Mouse (Mus musculus) lung, postnatal 0 days (tissue): ENCODE data around the gene Vav1. TPM values are rescaled to one million over a fixed set of nuclear protein-coding genes. Genes with fewer than 3 reads are reported as not detected.

ENCODE experiments used
- ATAC-seq: fragments of 200-750 bp; cut with Nextera tagmentation; 2 replicates; pipeline ENCODE4 v1.8.0; 2017; ENCODE audit warnings: moderate library complexity
- DNase-seq: peaks from one replicate; pipeline ENCODE4 v3.0.0-alpha.2; 2016; ENCODE audit warnings: low spot score
- H3K27ac ChIP-seq: fragments of 300-500 bp; sonication (generic); 2 replicates; pipeline ENCODE4 v1.5.1; 2014; ENCODE audit warnings: antibody characterized with exemption, mild to moderate bottlenecking, low read length, mixed read lengths
- H3K27me3 ChIP-seq: fragments of 300-500 bp; sonication (generic); replicated peaks from 2 replicates; pipeline ENCODE4 v1.6.1; 2014; ENCODE audit warnings: low read length, mixed read lengths; ENCODE audit not compliant: insufficient read depth
- H3K36me3 ChIP-seq: fragments of 300-500 bp; sonication (generic); 2 replicates; pipeline ENCODE4 v1.6.1; 2014; ENCODE audit warnings: low read length, mixed read lengths; ENCODE audit not compliant: insufficient read depth
- H3K4me1 ChIP-seq: fragments of 300-500 bp; sonication (generic); 2 replicates; pipeline ENCODE4 v1.6.1; 2014; ENCODE audit warnings: antibody characterized with exemption, low read depth, low read length, mixed read lengths; ENCODE audit not compliant: insufficient read depth
- H3K4me2 ChIP-seq: fragments of 300-500 bp; sonication (generic); replicated peaks from 2 replicates; pipeline ENCODE4 v1.6.1; 2014; ENCODE audit warnings: low read depth, mild to moderate bottlenecking, low read length, moderate library complexity, mixed read lengths
- H3K4me3 ChIP-seq: fragments of 300-500 bp; sonication (generic); 2 replicates; pipeline ENCODE4 v1.5.1; 2014; ENCODE audit warnings: low read depth, low read length
- H3K9ac ChIP-seq: fragments of 300-500 bp; sonication (generic); replicated peaks from 2 replicates; pipeline ENCODE4 v1.6.1; 2014; ENCODE audit warnings: low read depth, mild to moderate bottlenecking
- H3K9me3 ChIP-seq: fragments of 300-500 bp; sonication (generic); 2 replicates; pipeline ENCODE4 v1.6.1; 2016; ENCODE audit warnings: low read length, mixed read lengths
- CTCF ChIP-seq: IDR thresholded peaks from 2 replicates; pipeline ENCODE4 v1.5.1; 2016; ENCODE audit warnings: antibody characterized with exemption, mild to moderate bottlenecking
- EP300 ChIP-seq: IDR thresholded peaks from 2 replicates; pipeline ENCODE4 v1.6.1; 2016; ENCODE audit warnings: antibody characterized with exemption, mild to moderate bottlenecking, control low read depth
- WGBS: fragments of 180-500 bp; shearing (Covaris S2); extraction: QIAGEN DNeasy Blood & Tissue Kit; methylation state at CpG from one replicate; pipeline ENCODE4 v1.1.7; 2014; 5-methylcytosine and 5-hydroxymethylcytosine counted together
- polyA plus RNA-seq: library from polyadenylated mRNA; unstranded; fragments of >200 nt; fragmentation: Nextera tagmentation; extraction: Ambion mirVana; gene quantifications from 2 replicates; pipeline ENCODE4 v1.2.1, GENCODE M21; 2015

Gene Vav1
- polyA plus RNA-seq, 1 experiment from 2014 or later = 4.8 TPM

DNA sequence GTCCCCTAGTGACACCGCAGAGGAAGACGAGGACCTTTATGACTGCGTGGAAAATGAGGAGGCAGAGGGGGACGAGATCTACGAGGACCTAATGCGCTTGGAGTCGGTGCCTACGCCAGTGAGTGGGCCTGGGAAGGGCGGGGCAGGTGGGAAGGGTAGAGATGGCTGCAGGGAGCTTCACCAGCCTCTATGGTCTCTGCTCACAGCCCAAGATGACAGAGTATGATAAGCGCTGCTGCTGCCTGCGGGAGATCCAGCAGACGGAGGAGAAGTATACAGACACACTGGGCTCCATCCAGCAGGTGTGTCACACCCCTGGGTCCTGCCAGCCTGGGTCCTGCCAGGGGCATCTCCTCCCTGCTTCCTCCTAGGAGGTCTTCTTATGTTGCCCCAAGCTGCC lies 18.1 kb downstream of the Vav1 start:
- 84% methylated on average over 12 of the region's 12 CpGs for WGBS
- ATAC-seq = no peak

DNA sequence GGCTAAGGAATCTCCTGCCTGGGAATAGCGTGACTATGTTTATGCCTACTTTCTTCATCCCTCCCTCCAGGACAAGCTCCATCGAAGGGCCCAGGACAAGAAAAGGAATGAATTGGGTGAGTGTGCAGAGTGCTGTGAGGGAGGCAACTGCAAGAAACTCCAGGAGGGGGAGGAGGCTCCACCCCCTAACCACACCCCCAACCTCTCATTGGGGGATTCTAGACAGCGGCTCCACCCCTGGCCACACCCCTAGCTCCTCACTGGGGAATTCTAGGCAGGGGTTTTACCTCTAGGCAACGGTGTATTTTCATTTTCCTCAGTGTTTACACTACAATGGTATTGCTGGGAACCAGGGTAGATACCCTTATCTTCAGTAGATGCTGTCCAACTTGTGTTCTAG lies 26.7 kb downstream of the Vav1 start:
- no peak for TF ChIP-seq CTCF
- no peak for TF ChIP-seq EP300
- Histone ChIP-seq H3K27me3 (no peaks in the 10 kb centered on the region), H3K9ac (no peak overlapping the region), H3K4me3 (no peak overlapping the region), H3K4me2 (no peak overlapping the region), H3K36me3 (no peaks in the 10 kb centered on the region), H3K4me1 (no peaks in the 10 kb centered on the region), H3K9me3 (no peaks in the 10 kb centered on the region), H3K27ac (no peak overlapping the region)
- WGBS = 62% methylated on average over 4 of the region's 4 CpGs
- ATAC-seq (no peak), DNase-seq (no peak)

More for the DNA sequence above, 18.1 kb downstream of the Vav1 start:
- Histone ChIP-seq H3K27ac (no peak overlapping the region), H3K9me3 (no peaks in the 10 kb centered on the region), H3K4me1 (no peaks in the 10 kb centered on the region), H3K9ac (no peak overlapping the region), H3K36me3 (no peaks in the 10 kb centered on the region), H3K4me3 (no peak overlapping the region), H3K27me3 (no peaks in the 10 kb centered on the region), H3K4me2 (no peak overlapping the region)
- no peak for TF ChIP-seq CTCF
- TF ChIP-seq EP300 = no peak
- no peak for DNase-seq

DNA sequence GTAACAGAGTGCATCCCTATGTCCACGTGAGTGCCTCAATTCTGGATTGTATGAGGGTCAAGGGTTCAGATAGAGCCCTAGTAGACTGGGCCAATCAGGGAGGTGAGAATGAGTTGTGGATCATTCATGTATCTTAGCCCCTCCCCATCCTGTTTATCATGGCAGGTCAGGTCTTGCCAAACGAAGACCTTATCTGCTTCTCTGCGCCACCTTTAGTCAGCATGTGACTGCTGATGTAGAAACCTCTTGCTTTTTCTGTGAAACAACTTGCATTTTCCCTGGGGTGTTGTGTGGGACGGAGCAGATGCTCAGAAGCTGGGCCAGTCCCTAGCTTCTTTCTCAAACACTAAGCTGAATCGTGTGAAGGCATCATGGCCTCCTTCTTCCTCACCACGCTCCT lies 28.2 kb downstream of the Vav1 start:
- Histone ChIP-seq H3K36me3 (no peaks in the 10 kb centered on the region), H3K4me2 (no peak overlapping the region), H3K9me3 (no peaks in the 10 kb centered on the region), H3K27me3 (no peaks in the 10 kb centered on the region), H3K4me3 (no peak overlapping the region), H3K4me1 (no peaks in the 10 kb centered on the region), H3K27ac (no peak overlapping the region), H3K9ac (no peak overlapping the region)
- TF ChIP-seq CTCF (no peak), EP300 (no peak)
- 72% methylated on average over 6 of the region's 6 CpGs for WGBS
- ATAC-seq (no peak), DNase-seq (no peak)

DNA sequence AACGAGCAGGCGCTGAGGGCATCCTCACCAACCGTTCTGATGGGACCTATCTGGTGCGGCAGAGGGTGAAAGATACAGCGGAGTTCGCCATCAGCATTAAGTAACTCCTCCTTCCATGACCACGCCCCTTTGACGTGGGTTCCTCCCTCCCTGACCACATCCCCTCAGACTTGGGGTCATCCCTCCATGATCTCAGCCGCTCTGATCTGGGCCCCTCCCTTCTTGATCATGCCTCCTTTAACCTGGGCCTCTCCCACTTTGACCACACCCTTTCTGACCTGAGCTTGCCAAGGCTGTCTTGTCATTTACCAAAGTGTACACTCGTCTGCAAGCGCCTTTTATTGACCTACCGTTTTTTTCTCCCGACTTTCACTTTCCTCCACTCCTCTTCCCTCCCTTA lies 32.9 kb downstream of the Vav1 start:
- Histone ChIP-seq H3K4me1 (no peaks in the 10 kb centered on the region), H3K9me3 (no peaks in the 10 kb centered on the region), H3K27me3 (no peaks in the 10 kb centered on the region), H3K4me3 (no peak overlapping the region), H3K36me3 (no peaks in the 10 kb centered on the region), H3K9ac (no peak overlapping the region), H3K27ac (no peak overlapping the region), H3K4me2 (no peak overlapping the region)
- DNase-seq (no peak), ATAC-seq (no peak)
- TF ChIP-seq EP300 (no peak), CTCF (no peak)
- 41% methylated on average over 13 of the region's 13 CpGs for WGBS

DNA sequence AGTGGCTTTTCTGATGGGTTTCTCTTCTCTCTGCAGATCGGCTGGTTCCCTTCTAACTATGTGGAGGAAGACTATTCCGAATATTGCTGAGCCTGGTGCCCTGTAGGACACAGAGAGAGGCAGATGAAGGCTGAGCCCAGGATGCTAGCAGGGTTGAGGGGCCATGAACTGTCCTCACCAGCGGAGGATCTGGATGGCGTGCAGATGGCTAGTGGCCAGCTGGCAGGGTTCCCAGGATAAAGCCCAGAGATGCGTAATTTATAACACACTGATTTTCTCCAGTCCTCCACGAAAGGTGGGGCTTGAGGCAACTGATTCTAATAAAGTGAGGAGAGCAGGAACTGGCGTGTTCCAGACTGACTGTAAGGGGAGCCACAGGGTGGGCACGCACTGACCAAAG lies 48.7 kb downstream of the Vav1 start:
- no peak for TF ChIP-seq CTCF
- no peak for TF ChIP-seq EP300
- 44% methylated on average over 8 of the region's 8 CpGs for WGBS
- H3K36me3 ChIP-seq = no peaks in the 10 kb centered on the region
- H3K4me3 ChIP-seq = no peak overlapping the region
- H3K27ac ChIP-seq = no peak overlapping the region
- ATAC-seq = no peak
- no peaks in the 10 kb centered on the region for H3K9me3 ChIP-seq
- H3K4me1 ChIP-seq = no peaks in the 10 kb centered on the region
- H3K4me2 ChIP-seq = no peak overlapping the region
- DNase-seq = no peak
- no peak overlapping the region for H3K9ac ChIP-seq
- no peaks in the 10 kb centered on the region for H3K27me3 ChIP-seq

DNA sequence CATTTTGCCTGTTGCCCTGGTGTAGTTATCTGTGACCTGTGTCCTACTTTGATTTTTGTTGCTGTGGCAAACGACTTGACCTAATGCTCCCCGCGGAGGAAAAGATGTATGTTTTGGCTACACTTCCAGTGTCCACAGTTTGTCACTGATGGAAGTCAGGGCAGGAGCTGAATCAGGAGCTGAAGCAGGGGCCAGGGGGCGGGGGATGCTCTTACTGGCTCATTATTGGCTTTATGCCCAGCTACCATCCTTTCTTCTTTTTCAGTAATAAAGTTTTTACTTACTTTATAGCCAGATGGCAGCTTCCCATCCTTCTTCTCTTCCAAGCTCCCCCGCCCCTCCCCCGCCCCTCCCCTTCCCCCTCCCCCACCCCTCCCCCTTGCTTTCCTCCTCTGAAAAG lies 50.0 kb downstream of the Vav1 start:
- H3K9me3 ChIP-seq = no peaks in the 10 kb centered on the region
- DNase-seq (no peak), ATAC-seq (no peak)
- H3K27me3 ChIP-seq = no peaks in the 10 kb centered on the region
- H3K4me3 ChIP-seq = no peak overlapping the region
- no peaks in the 10 kb centered on the region for H3K4me1 ChIP-seq
- H3K9ac ChIP-seq = no peak overlapping the region
- H3K36me3 ChIP-seq = no peaks in the 10 kb centered on the region
- no peak overlapping the region for H3K4me2 ChIP-seq
- TF ChIP-seq CTCF = no peak
- TF ChIP-seq EP300 = no peak
- no peak overlapping the region for H3K27ac ChIP-seq
- WGBS = 49% methylated on average over 4 of the region's 6 CpGs

DNA sequence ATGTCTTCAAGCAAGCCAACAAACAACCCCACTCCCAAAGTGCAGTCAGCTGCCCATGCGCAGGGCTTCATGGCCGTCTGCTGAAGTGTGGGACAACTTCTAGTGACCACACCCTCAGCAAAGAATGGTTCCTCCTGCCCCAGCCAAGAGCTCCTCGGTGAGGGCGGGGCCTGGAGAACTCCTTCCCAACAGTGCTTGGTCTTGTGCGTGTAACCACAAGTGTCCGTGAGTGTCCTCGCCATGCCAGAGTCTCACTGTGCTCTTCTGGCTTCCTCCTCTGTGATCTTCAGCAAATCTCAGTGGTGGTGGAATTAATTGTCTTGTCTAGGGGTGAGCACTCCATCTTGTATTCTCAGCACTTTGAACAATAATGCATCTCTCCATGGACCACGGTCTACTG lies 52.1 kb downstream of the Vav1 start:
- no peaks in the 10 kb centered on the region for H3K27me3 ChIP-seq
- TF ChIP-seq CTCF (no peak), EP300 (no peak)
- DNase-seq (no peak), ATAC-seq (no peak)
- no peaks in the 10 kb centered on the region for H3K36me3 ChIP-seq
- H3K4me3 ChIP-seq = no peak overlapping the region
- 81% methylated on average over 8 of the region's 8 CpGs for WGBS
- H3K4me2 ChIP-seq = no peak overlapping the region
- H3K4me1 ChIP-seq = no peaks in the 10 kb centered on the region
- H3K27ac ChIP-seq = no peak overlapping the region
- no peaks in the 10 kb centered on the region for H3K9me3 ChIP-seq
- H3K9ac ChIP-seq = no peak overlapping the region
